Mouse (Mus musculus): ENCODE data around the gene Fancd2os.

GRCm38 (mm10) chr6:113583023-113583422 is 17.5 kb downstream of the Fancd2os start:
- TF ChIP-seq ZC3H11A (IDR thresholded peaks at IDR 0.05; ENCODE audit: borderline replicate concordance, low read depth, low read length) (no peak), CHD2 (IDR thresholded peaks at IDR 0.05; ENCODE audit: low read depth, low read length) (no peak)

Measured in ES-E14 (cell line).